Mouse (Mus musculus) embryonic stem cell, embryonic (primary cell): ENCODE results near the gene Satb1.

Experiments used
- CTCF ChIA-PET, 4 experiments: fragments of 300-600 bp in 2 of 4; fragments of 350-600 bp in 2 of 4; sonication (Branson Sonifier 250); formaldehyde crosslinking; loops; one replicate each; lab custom pipeline; 2022; ENCODE audit warnings: inconsistent platforms in 2 of 4; lab: Charles Lee
- POLR2A ChIA-PET, 4 experiments: fragments of 300-600 bp in 2 of 4; fragments of 350-600 bp in 2 of 4; sonication (Branson Sonifier 250); formaldehyde crosslinking; loops; one replicate each; lab custom pipeline; 2022; ENCODE audit warnings: antibody characterized with exemption in 4 of 4, inconsistent platforms in 1 of 4; lab: Charles Lee

The Satb1 gene

GRCm38 (mm10) chr17:51832900-51833577 is at the start of gene Satb1:
Gene Satb1, minus strand, starts transcription at chr17:51833290.
- ChIA-PET POLR2A (interaction anchor here in 2 of 4 experiments (0.6 to 1.3 kb wide), 3 partner anchors 17 to 77 kb away, joined by 3 to 6 read pairs (median 4); no protein-coding TSS in a partner anchor), CTCF (interaction anchor here in 3 of 4 experiments (0.6 to 1.0 kb wide), 3 partner anchors 21 to 1721 kb away, joined by 3 to 5 read pairs (median 5); no protein-coding TSS in a partner anchor)

GRCm38 (mm10) chr17:51882566-51882965 is 49.5 kb upstream of the Satb1 start:
- ChIA-PET CTCF (no interaction called here), POLR2A (interaction anchor here in 1 of 4 experiments (0.9 kb wide), 1 partner anchor 28 kb away, joined by 3 read pairs; no protein-coding TSS in a partner anchor)

- ChIA-PET POLR2A (no interaction called here), CTCF (no interaction called here)
Observed at GRCm38 (mm10) chr17:51880895-51881622, 48.0 kb upstream of the Satb1 start.

- CTCF ChIA-PET, result no interaction called here
Observed at GRCm38 (mm10) chr17:51880221-51880620, 47.1 kb upstream of the Satb1 start.

GRCm38 (mm10) chr17:51879736-51880135 is 46.6 kb upstream of the Satb1 start:
- ChIA-PET POLR2A (interaction anchor here in 1 of 4 experiments (0.8 kb wide), 1 partner anchor 19 kb away, joined by 3 read pairs; no protein-coding TSS in a partner anchor), CTCF (no interaction called here)

More at GRCm38 (mm10) chr17:51880221-51880620, 47.1 kb upstream of the Satb1 start:
- POLR2A ChIA-PET, result interaction anchor here in 1 of 4 experiments (0.8 kb wide), 1 partner anchor 19 kb away, joined by 3 read pairs; no protein-coding TSS in a partner anchor

- POLR2A ChIA-PET, result no interaction called here
- CTCF ChIA-PET, result no interaction called here
Observed at GRCm38 (mm10) chr17:51879171-51879570, 46.1 kb upstream of the Satb1 start.

GRCm38 (mm10) chr17:51876471-51876870 is 43.4 kb upstream of the Satb1 start:
- CTCF ChIA-PET, result no interaction called here

GRCm38 (mm10) chr17:51857616-51858015 is 24.5 kb upstream of the Satb1 start:
- ChIA-PET CTCF (no interaction called here), POLR2A (no interaction called here)

More at GRCm38 (mm10) chr17:51876471-51876870, 43.4 kb upstream of the Satb1 start:
- POLR2A ChIA-PET, result no interaction called here

- POLR2A ChIA-PET, result interaction anchor here in 1 of 4 experiments (1.0 kb wide), 1 partner anchor 10 kb away, joined by 3 read pairs; no protein-coding TSS in a partner anchor
Observed at GRCm38 (mm10) chr17:51856332-51856731, 23.2 kb upstream of the Satb1 start.

GRCm38 (mm10) chr17:51855261-51855660 is 22.2 kb upstream of the Satb1 start:
- ChIA-PET CTCF (no interaction called here), POLR2A (interaction anchor here in 1 of 4 experiments (1.0 to 1.4 kb wide), 2 partner anchors 9 to 27 kb away, joined by 3 read pairs; no protein-coding TSS in a partner anchor)

More at GRCm38 (mm10) chr17:51856332-51856731, 23.2 kb upstream of the Satb1 start:
- CTCF ChIA-PET, result no interaction called here

- POLR2A ChIA-PET, result no interaction called here
- CTCF ChIA-PET, result no interaction called here
Observed at GRCm38 (mm10) chr17:51853952-51854351, 20.9 kb upstream of the Satb1 start.

- ChIA-PET POLR2A (interaction anchor here in 2 of 4 experiments (0.6 to 0.7 kb wide), 2 partner anchors 82 to 144 kb away, joined by 3 read pairs; no protein-coding TSS in a partner anchor), CTCF (no interaction called here)
Observed at GRCm38 (mm10) chr17:51840596-51840995, 7.5 kb upstream of the Satb1 start.

- CTCF ChIA-PET, result no interaction called here
- POLR2A ChIA-PET, result interaction anchor here in 1 of 4 experiments (0.6 kb wide), 1 partner anchor 1726 kb away, joined by 5 read pairs; no protein-coding TSS in a partner anchor
Observed at GRCm38 (mm10) chr17:51839484-51839883, 6.4 kb upstream of the Satb1 start.

- ChIA-PET POLR2A (interaction anchor here in 1 of 4 experiments (0.9 kb wide), 1 partner anchor 24 kb away, joined by 3 read pairs; no protein-coding TSS in a partner anchor), CTCF (no interaction called here)
Observed at GRCm38 (mm10) chr17:51836901-51837300, 3.8 kb upstream of the Satb1 start.

- POLR2A ChIA-PET, result no interaction called here
- CTCF ChIA-PET, result no interaction called here
Observed at GRCm38 (mm10) chr17:51836243-51836642, 3.2 kb upstream of the Satb1 start.

- ChIA-PET POLR2A (interaction anchor here in 3 of 4 experiments (0.6 to 1.3 kb wide), 5 partner anchors 16 to 1837 kb away, joined by 3 to 6 read pairs (median 4); no protein-coding TSS in a partner anchor), CTCF (interaction anchor here in 2 of 4 experiments (0.6 to 0.7 kb wide), 2 partner anchors 1019 to 1720 kb away, joined by 5 read pairs; no protein-coding TSS in a partner anchor)
Observed at GRCm38 (mm10) chr17:51833578-51834361, 680 bp upstream of the Satb1 start.

GRCm38 (mm10) chr17:51832421-51832875 is 642 bp downstream of the Satb1 start:
- CTCF ChIA-PET, result interaction anchor here in 1 of 4 experiments (1.0 kb wide), 1 partner anchor 21 kb away, joined by 3 read pairs; no protein-coding TSS in a partner anchor
- POLR2A ChIA-PET, result no interaction called here
